Comparison of ENCODE assay signal across 26 mouse cellular contexts in the genomic region with DNA sequence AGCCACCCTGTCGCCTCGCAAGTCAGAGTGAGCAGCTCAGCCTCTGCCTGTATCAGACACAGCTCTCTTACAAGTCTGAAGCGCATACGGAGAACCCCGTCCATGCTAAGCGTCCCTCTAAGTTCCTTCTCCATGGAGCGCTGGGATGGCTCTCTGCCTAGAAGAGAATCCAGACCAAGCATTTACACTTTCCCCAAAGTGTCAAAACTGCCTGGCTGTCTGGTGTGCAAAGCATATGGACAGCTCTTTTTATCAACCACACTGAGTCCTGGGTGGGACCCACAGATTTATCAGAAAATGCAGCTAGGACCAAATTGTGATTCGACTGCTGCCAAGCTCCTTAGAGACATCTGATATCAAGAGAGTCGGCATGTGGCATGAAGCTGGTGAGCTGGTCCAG.
DNase-seq lines count a peak whose midpoint lies in the region; ATAC-seq and TF ChIP-seq lines count a peak whose summit lies in the region.
"Had no signal": no experiment of that assay in that cellular context is flagged by ENCODE, and none has a peak within 500 bp of the region (broad histone marks: within the 10 kb centered on the region; RNA-seq: fewer than 3 reads in every experiment).

No protein-coding gene starts in this region.

- no peak overlapping the region for H3K9ac ChIP-seq in forebrain, embryonic 13.5 days
- H3K9ac ChIP-seq in forebrain, embryonic 11.5 days (ENCODE audit: low read length) = no peak overlapping the region
- no peak overlapping the region for H3K9ac ChIP-seq in lung, postnatal 0 days (replicated peaks; ENCODE audit: low read depth)
- H3K9ac ChIP-seq in kidney, embryonic 14.5 days (ENCODE audit: low read depth, low read length) = no peak overlapping the region
- H3K9ac ChIP-seq: embryonic facial prominence, embryonic 15.5 days; hindbrain, embryonic 15.5 days; liver, embryonic 13.5 days; neural tube, embryonic 13.5 days had no signal

- no peaks in the 10 kb centered on the region for H3K27me3 ChIP-seq in forebrain, embryonic 13.5 days
- no peaks in the 10 kb centered on the region for H3K27me3 ChIP-seq in forebrain, embryonic 11.5 days (ENCODE audit: control insufficient read depth, insufficient read depth, low read length)
- no peaks in the 10 kb centered on the region for H3K27me3 ChIP-seq in lung, postnatal 0 days (replicated peaks; ENCODE audit: insufficient read depth, low read length)
- no peaks in the 10 kb centered on the region for H3K27me3 ChIP-seq in kidney, embryonic 14.5 days (ENCODE audit: control insufficient read depth, insufficient read depth, low read length)
- H3K27me3 ChIP-seq: embryonic facial prominence, embryonic 15.5 days; hindbrain, embryonic 15.5 days; liver, embryonic 13.5 days; neural tube, embryonic 13.5 days had no signal

- H3K36me3 ChIP-seq in forebrain, embryonic 13.5 days (ENCODE audit: poor library complexity, severe bottlenecking) = no peaks in the 10 kb centered on the region
- no peaks in the 10 kb centered on the region for H3K36me3 ChIP-seq in forebrain, embryonic 11.5 days (ENCODE audit: control insufficient read depth, insufficient read depth, low read length)
- no peaks in the 10 kb centered on the region for H3K36me3 ChIP-seq in lung, postnatal 0 days (ENCODE audit: insufficient read depth, low read length)
- no peaks in the 10 kb centered on the region for H3K36me3 ChIP-seq in kidney, embryonic 14.5 days (ENCODE audit: control insufficient read depth, insufficient read depth, low read length)
- H3K36me3 ChIP-seq: embryonic facial prominence, embryonic 15.5 days; hindbrain, embryonic 15.5 days; liver, embryonic 13.5 days; midbrain, embryonic 10.5 days; neural tube, embryonic 13.5 days had no signal

- H3K4me3 ChIP-seq in forebrain, embryonic 13.5 days = no peak overlapping the region
- no peak overlapping the region for H3K4me3 ChIP-seq in forebrain, embryonic 11.5 days (ENCODE audit: low read depth, low read length)
- no peak overlapping the region for H3K4me3 ChIP-seq in lung, postnatal 0 days (ENCODE audit: low read depth, low read length)
- H3K4me3 ChIP-seq in kidney, embryonic 14.5 days (ENCODE audit: low read length) = no peak overlapping the region
- H3K4me3 ChIP-seq: embryonic facial prominence, embryonic 15.5 days; hindbrain, embryonic 15.5 days; left cerebral cortex, adult 2 months; liver, embryonic 13.5 days; midbrain, embryonic 10.5 days; myocyte; neural tube, embryonic 13.5 days had no signal

- H3K9me3 ChIP-seq in forebrain, embryonic 13.5 days (replicated peaks) = no peaks in the 10 kb centered on the region
- H3K9me3 ChIP-seq in forebrain, embryonic 11.5 days (ENCODE audit: control insufficient read depth, low read length) = no peaks in the 10 kb centered on the region
- no peaks in the 10 kb centered on the region for H3K9me3 ChIP-seq in lung, postnatal 0 days (ENCODE audit: low read length)
- H3K9me3 ChIP-seq in kidney, embryonic 14.5 days (ENCODE audit: control insufficient read depth, low read length) = no peaks in the 10 kb centered on the region
- H3K9me3 ChIP-seq: embryonic facial prominence, embryonic 15.5 days; hindbrain, embryonic 15.5 days; liver, embryonic 13.5 days; midbrain, embryonic 10.5 days; neural tube, embryonic 13.5 days had no signal

- no peak overlapping the region for H3K27ac ChIP-seq in forebrain, embryonic 13.5 days
- no peak overlapping the region for H3K27ac ChIP-seq in forebrain, embryonic 11.5 days (ENCODE audit: low read depth, low read length)
- H3K27ac ChIP-seq in lung, postnatal 0 days (ENCODE audit: low read length) = no peak overlapping the region
- H3K27ac ChIP-seq in kidney, embryonic 14.5 days (ENCODE audit: low read depth, low read length) = no peak overlapping the region
- H3K27ac ChIP-seq: embryonic facial prominence, embryonic 15.5 days; hindbrain, embryonic 15.5 days; left cerebral cortex, adult 2 months; liver, embryonic 13.5 days; macrophage; midbrain, embryonic 10.5 days; neural tube, embryonic 13.5 days had no signal

- no peak for TF ChIP-seq CTCF in lung, postnatal 0 days (IDR thresholded peaks at IDR 0.05)

- peaks cover 21% of the 10 kb centered on the region for H3K4me1 ChIP-seq in forebrain, embryonic 13.5 days
- 0 out of 2 replicates have a peak, but pooled peaks cover 2% of the 10 kb centered on the region for H3K4me1 ChIP-seq in forebrain, embryonic 11.5 days (replicated peaks; ENCODE audit: control insufficient read depth, insufficient read depth, low read length)
- H3K4me1 ChIP-seq in lung, postnatal 0 days (ENCODE audit: insufficient read depth, low read depth, low read length) = no peaks in the 10 kb centered on the region
- H3K4me1 ChIP-seq in kidney, embryonic 14.5 days (ENCODE audit: control insufficient read depth, insufficient read depth, low read length) = no peaks in the 10 kb centered on the region
- H3K4me1 ChIP-seq: liver, embryonic 13.5 days had no signal

- DNase-seq in forebrain, embryonic 11.5 days (ENCODE audit: low spot score) = no peak
- DNase-seq in layer of hippocampus, adult 11-12 months (ENCODE audit: low spot score) = peak; percentile 35
- no peak for DNase-seq in layer of hippocampus, postnatal 25 days (ENCODE audit: extremely low spot score in 1 of 2, low spot score in 1 of 2)
- peak; percentile 7 for DNase-seq in lung, postnatal 0 days (ENCODE audit: low spot score)
- DNase-seq in lung, postnatal 36 days = no peak
- peak; percentile 25 for DNase-seq in right cerebral cortex, postnatal 14 days
- DNase-seq: adrenal gland, postnatal 14 days; cerebellum, adult 11 months; cerebellum, adult 9-11 months; kidney, adult 2 months; kidney, postnatal 10 days; liver, embryonic 13.5 days; retina, postnatal 1 day; spleen, adult 18-20 months; thymus, postnatal 14 days had no signal

- peak; percentile 33; the same call in 1 of the 2 replicates for ATAC-seq in forebrain, embryonic 13.5 days
- no peak for ATAC-seq in forebrain, embryonic 11.5 days (replicated peaks; ENCODE audit: low FRiP score)
- ATAC-seq in lung, postnatal 0 days = no peak
- no peak for ATAC-seq in kidney, embryonic 14.5 days (ENCODE audit: low FRiP score, low TSS enrichment)
- ATAC-seq: midbrain, embryonic 16.5 days had no signal

- TF ChIP-seq EP300 in lung, postnatal 0 days (IDR thresholded peaks at IDR 0.05) = no peak

- no peak overlapping the region for H3K4me2 ChIP-seq in forebrain, embryonic 13.5 days
- H3K4me2 ChIP-seq in forebrain, embryonic 11.5 days (ENCODE audit: low read depth, low read length, severe bottlenecking) = no peak overlapping the region
- H3K4me2 ChIP-seq in lung, postnatal 0 days (replicated peaks; ENCODE audit: low read depth, low read length) = no peak overlapping the region
- H3K4me2 ChIP-seq in kidney, embryonic 14.5 days (replicated peaks; ENCODE audit: low read depth, low read length) = no peak overlapping the region
- H3K4me2 ChIP-seq: embryonic facial prominence, embryonic 15.5 days; heart, embryonic 11.5 days; hindbrain, embryonic 15.5 days; liver, embryonic 13.5 days; neural tube, embryonic 13.5 days had no signal

- 87% methylated on average over 9 of the region's 9 CpGs for WGBS in forebrain, embryonic 13.5 days
- WGBS in forebrain, embryonic 11.5 days = 93% methylated on average over 9 of the region's 9 CpGs
- WGBS in lung, postnatal 0 days = 58% methylated on average over 9 of the region's 9 CpGs
- 88% methylated on average over 9 of the region's 9 CpGs for WGBS in kidney, embryonic 14.5 days

Comparison
In these comparisons a context has a peak if more than half of its experiments do, and no peak if none do; other contexts are left out.
1. DNase-seq: peak in layer of hippocampus, adult 11-12 months (single experiment), lung, postnatal 0 days (single experiment) and right cerebral cortex, postnatal 14 days (single experiment); none in forebrain, embryonic 11.5 days (single experiment), layer of hippocampus, postnatal 25 days (0 of 2) and lung, postnatal 36 days (single experiment).